Mouse (Mus musculus) liver, embryonic 12.5 days (tissue): ENCODE measurements around the gene Oxsm. TPM values are rescaled to one million over a fixed set of nuclear protein-coding genes. Genes with fewer than 3 reads are reported as not detected.
A peak's percentile ranks its signal among the peaks of the same experiment; 100 is the strongest.

Source experiments
- ATAC-seq: fragments of 200-750 bp; cut with Nextera tagmentation; 2 replicates; pipeline ENCODE4 v1.8.0; 2017; ENCODE audit warnings: moderate number of reproducible peaks, mild to moderate bottlenecking, moderate library complexity
- H3K27ac ChIP-seq: fragments of 300-500 bp; sonication (generic); 2 replicates; pipeline ENCODE4 v1.5.1; 2016; ENCODE audit warnings: mild to moderate bottlenecking
- H3K27me3 ChIP-seq: fragments of 300-500 bp; sonication (generic); replicated peaks from 2 replicates; pipeline ENCODE4 v1.6.1; 2016; ENCODE audit warnings: mild to moderate bottlenecking, moderate library complexity
- H3K36me3 ChIP-seq: fragments of 300-500 bp; sonication (generic); 2 replicates; pipeline ENCODE4 v1.6.1; 2016; ENCODE audit warnings: mild to moderate bottlenecking, moderate library complexity
- H3K4me1 ChIP-seq: fragments of 300-500 bp; sonication (generic); 2 replicates; pipeline ENCODE4 v1.6.1; 2016
- H3K4me2 ChIP-seq: fragments of 300-500 bp; sonication (generic); 2 replicates; pipeline ENCODE4 v1.6.1; 2016; ENCODE audit warnings: mild to moderate bottlenecking, moderate library complexity
- H3K4me3 ChIP-seq: fragments of 300-500 bp; sonication (generic); 2 replicates; pipeline ENCODE4 v1.5.1; 2016; ENCODE audit warnings: mild to moderate bottlenecking, moderate library complexity
- H3K9ac ChIP-seq: fragments of 300-500 bp; sonication (generic); 2 replicates; pipeline ENCODE4 v1.6.1; 2016; ENCODE audit warnings: mild to moderate bottlenecking, moderate library complexity
- H3K9me3 ChIP-seq: fragments of 300-500 bp; sonication (generic); replicated peaks from 2 replicates; pipeline ENCODE4 v1.6.1; 2016; ENCODE audit warnings: mild to moderate bottlenecking, moderate library complexity
- WGBS: fragments of 180-500 bp; shearing (Covaris S2); methylation state at CpG from one replicate; pipeline ENCODE4 v1.1.7; 2016; ENCODE audit not compliant: insufficient replicate concordance; 5-methylcytosine and 5-hydroxymethylcytosine counted together
- polyA plus RNA-seq: library from polyadenylated mRNA; unstranded; fragments of >200 nt; fragmentation: Nextera tagmentation; extraction: Ambion mirVana; gene quantifications from 2 replicates; pipeline ENCODE4 v1.2.1, GENCODE M21; 2016

The Oxsm gene
- 1.7 and 1.9 TPM in 2 replicates for polyA plus RNA-seq

- H3K4me1 ChIP-seq: peaks cover 68% of the 10 kb centered on the region
- peak within 1 kb of the TSS; percentile 87 for H3K9ac ChIP-seq
- H3K36me3 ChIP-seq: no peaks in the 10 kb centered on the region; the same call in 1 of the 2 replicates
- H3K9me3 ChIP-seq: no peaks in the 10 kb centered on the region
- H3K4me2 ChIP-seq: peak within 1 kb of the TSS; percentile 88
- under 1% methylated on average over 64 of the region's 65 CpGs for WGBS
- peak within 1 kb of the TSS; percentile 77 for H3K4me3 ChIP-seq
- peak within 1 kb of the TSS; percentile 92 for H3K27ac ChIP-seq
- H3K27me3 ChIP-seq: no peaks in the 10 kb centered on the region
- peak; percentile 96 for ATAC-seq
Measured at GRCm38 (mm10) chr14:16249171-16249874, at the start of gene Oxsm, which contains the start of gene Ngly1. Oxsm (minus strand) TSS chr14:16249808. Ngly1 (plus strand) TSS chr14:16249280.

DNA sequence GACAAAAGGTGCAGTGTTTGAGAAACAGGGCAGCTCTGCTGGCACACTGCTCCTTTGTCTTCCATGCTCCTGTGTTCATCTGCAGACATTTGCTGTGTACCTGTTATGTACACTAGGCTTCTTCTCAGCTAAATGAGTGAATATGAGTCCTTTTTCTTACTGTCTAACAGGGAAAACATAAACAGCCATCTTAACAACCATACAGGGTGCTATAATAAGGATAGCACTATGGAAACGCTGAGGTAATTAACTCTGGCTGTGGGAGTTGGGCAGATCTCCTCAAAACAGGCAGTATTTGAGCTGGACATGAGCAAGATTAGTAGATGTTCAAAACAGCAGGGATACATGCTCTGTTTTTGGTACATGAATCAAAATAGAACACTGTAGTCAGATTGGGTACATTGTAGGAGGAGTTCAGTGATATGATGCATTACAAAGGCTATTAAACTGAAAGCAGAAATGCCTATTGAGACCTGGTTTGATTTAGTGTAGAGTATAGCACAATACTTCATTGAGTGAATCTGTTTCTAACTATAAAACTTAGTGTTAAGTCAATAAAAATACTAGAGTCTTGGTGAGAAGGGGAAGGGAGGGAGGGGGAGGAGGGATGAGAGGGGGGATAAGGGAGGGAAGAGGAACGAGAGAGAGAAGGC is 47.3 kb upstream of the Oxsm start:
- Histone ChIP-seq H3K36me3 (peaks cover 21% of the 10 kb centered on the region), H3K27me3 (no peaks in the 10 kb centered on the region), H3K4me2 (no peak overlapping the region), H3K9me3 (no peaks in the 10 kb centered on the region), H3K4me3 (no peak overlapping the region), H3K4me1 (0 out of 2 replicates have a peak, but pooled peaks cover under 1% of the 10 kb centered on the region), H3K9ac (no peak overlapping the region), H3K27ac (no peak overlapping the region)
- WGBS: 68% methylated on average over 2 of the region's 2 CpGs
- ATAC-seq: no peak

GRCm38 (mm10) chr14:16293921-16294320 is 44.3 kb upstream of the Oxsm start:
- Histone ChIP-seq H3K9ac (no peak overlapping the region), H3K4me3 (no peak overlapping the region), H3K27me3 (no peaks in the 10 kb centered on the region), H3K4me2 (no peak overlapping the region), H3K9me3 (no peaks in the 10 kb centered on the region), H3K36me3 (peaks cover 21% of the 10 kb centered on the region), H3K4me1 (0 out of 2 replicates have a peak, but pooled peaks cover 4% of the 10 kb centered on the region), H3K27ac (no peak overlapping the region)
- WGBS: 58% methylated on average over 1 of the region's 1 CpGs
- ATAC-seq: no peak

DNA sequence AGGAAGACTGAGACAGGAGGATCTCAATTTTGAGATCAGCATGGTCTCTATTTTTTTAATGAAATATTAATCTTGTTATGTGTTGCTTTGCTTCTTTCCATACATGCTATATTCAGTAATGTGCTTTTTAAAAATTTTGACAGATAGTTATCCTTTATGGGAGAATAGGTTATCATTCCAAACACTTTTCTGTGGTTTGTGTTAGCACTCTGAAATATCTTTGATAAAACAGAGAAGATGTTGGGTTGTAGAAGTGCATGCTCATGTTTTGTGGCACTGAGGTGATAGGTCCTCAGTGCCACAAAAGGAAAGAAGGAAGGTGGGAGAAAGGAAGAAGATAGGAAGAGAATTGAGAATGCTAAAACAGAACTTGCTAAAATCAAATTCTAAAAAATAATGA is 43.4 kb upstream of the Oxsm start:
- Histone ChIP-seq H3K9ac (no peak overlapping the region), H3K27ac (no peak overlapping the region), H3K4me1 (0 out of 2 replicates have a peak, but pooled peaks cover 4% of the 10 kb centered on the region), H3K4me2 (no peak overlapping the region), H3K9me3 (no peaks in the 10 kb centered on the region), H3K4me3 (no peak overlapping the region), H3K36me3 (peaks cover 21% of the 10 kb centered on the region), H3K27me3 (no peaks in the 10 kb centered on the region)
- ATAC-seq: no peak

GRCm38 (mm10) chr14:16292371-16292770 is 42.8 kb upstream of the Oxsm start:
- Histone ChIP-seq H3K27me3 (no peaks in the 10 kb centered on the region), H3K27ac (no peak overlapping the region), H3K4me1 (0 out of 2 replicates have a peak, but pooled peaks cover 4% of the 10 kb centered on the region), H3K4me3 (no peak overlapping the region), H3K4me2 (no peak overlapping the region), H3K9ac (no peak overlapping the region), H3K9me3 (no peaks in the 10 kb centered on the region), H3K36me3 (peaks cover 21% of the 10 kb centered on the region)
- WGBS: 69% methylated on average over 1 of the region's 1 CpGs
- ATAC-seq: no peak

DNA sequence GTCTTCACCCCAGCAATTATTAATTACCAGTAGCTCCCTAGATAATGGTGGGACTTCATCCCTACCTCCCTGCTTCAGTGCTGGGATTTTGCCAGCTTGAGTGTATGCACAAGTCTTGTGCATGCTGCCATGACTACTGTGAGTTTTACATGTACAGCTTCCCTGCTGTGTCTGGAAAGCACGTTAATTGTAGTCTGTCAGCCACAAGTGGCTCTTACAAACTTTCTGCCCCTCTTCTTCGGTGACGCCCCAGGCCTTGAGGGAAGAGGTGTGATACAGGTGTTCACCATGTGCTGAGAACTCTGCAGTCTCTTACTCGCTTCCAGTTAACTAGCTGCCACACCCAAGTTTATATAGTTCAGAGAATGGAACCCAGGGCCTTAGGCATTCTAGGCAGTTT is 34.4 kb upstream of the Oxsm start:
- H3K9ac ChIP-seq: no peak overlapping the region
- 78% methylated on average over 4 of the region's 4 CpGs for WGBS
- H3K4me3 ChIP-seq: no peak overlapping the region
- ATAC-seq: no peak
- H3K4me2 ChIP-seq: no peak overlapping the region
- H3K36me3 ChIP-seq: peaks cover 14% of the 10 kb centered on the region
- no peaks in the 10 kb centered on the region for H3K9me3 ChIP-seq
- no peaks in the 10 kb centered on the region for H3K27me3 ChIP-seq
- H3K27ac ChIP-seq: no peak overlapping the region
- no peaks in the 10 kb centered on the region for H3K4me1 ChIP-seq

DNA sequence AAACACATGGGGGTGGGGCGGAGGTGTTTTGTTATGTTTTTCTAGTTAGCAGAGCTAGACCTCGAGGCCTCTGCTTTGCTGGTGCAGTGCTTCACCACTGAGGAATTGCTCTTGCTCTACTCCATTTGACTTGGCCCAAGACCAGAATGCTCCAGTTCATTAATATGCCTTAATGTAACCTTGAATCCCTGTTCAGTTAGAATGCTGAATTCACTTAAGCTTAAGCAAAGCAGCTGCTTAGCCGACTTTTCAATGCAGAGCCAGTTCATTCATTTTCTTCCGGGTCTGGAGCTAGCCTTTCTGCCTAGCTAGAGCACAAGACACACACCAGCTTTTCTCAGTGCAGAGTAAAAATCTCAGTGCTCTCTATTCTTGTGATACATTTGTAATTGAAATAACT is 29.6 kb upstream of the Oxsm start:
- Histone ChIP-seq H3K27ac (no peak overlapping the region), H3K9ac (no peak overlapping the region), H3K36me3 (peaks cover 14% of the 10 kb centered on the region), H3K4me3 (no peak overlapping the region), H3K9me3 (no peaks in the 10 kb centered on the region), H3K27me3 (no peaks in the 10 kb centered on the region), H3K4me2 (no peak overlapping the region), H3K4me1 (no peaks in the 10 kb centered on the region)
- WGBS: 81% methylated on average over 4 of the region's 4 CpGs
- no peak for ATAC-seq

GRCm38 (mm10) chr14:16273677-16274076 is 24.1 kb upstream of the Oxsm start:
- WGBS: 84% methylated on average over 3 of the region's 3 CpGs
- no peaks in the 10 kb centered on the region for H3K4me1 ChIP-seq

DNA sequence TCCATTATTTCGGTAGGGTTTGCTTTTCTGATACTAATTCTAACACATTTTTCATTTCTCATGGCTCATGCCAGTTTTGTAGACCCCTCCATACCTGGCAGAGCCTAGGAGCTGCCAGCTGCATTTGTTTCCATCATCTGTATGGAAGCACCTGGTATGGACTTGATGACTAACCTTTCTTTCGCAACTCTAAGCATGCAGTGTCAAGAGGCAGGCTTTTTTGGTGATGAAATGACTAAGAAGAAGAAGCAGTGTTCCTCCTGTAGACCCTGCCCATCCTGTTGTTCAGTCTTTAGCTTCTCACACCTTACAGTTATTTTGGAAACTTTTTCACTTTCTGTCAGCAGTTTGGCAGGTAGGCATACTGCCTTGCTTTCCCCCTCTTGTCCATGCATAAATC is 20.2 kb upstream of the Oxsm start:
- WGBS: 91% methylated on average over 2 of the region's 2 CpGs
- Histone ChIP-seq H3K36me3 (peaks cover 29% of the 10 kb centered on the region), H3K4me3 (no peak overlapping the region), H3K4me1 (no peaks in the 10 kb centered on the region), H3K9me3 (no peaks in the 10 kb centered on the region), H3K9ac (no peak overlapping the region), H3K27me3 (no peaks in the 10 kb centered on the region), H3K4me2 (no peak overlapping the region), H3K27ac (no peak overlapping the region)
- ATAC-seq: no peak

More at GRCm38 (mm10) chr14:16273677-16274076, 24.1 kb upstream of the Oxsm start:
- Histone ChIP-seq H3K4me3 (no peak overlapping the region), H3K9ac (no peak overlapping the region), H3K36me3 (peaks cover 26% of the 10 kb centered on the region), H3K27me3 (no peaks in the 10 kb centered on the region), H3K27ac (no peak overlapping the region), H3K9me3 (no peaks in the 10 kb centered on the region), H3K4me2 (no peak overlapping the region)
- ATAC-seq: no peak

DNA sequence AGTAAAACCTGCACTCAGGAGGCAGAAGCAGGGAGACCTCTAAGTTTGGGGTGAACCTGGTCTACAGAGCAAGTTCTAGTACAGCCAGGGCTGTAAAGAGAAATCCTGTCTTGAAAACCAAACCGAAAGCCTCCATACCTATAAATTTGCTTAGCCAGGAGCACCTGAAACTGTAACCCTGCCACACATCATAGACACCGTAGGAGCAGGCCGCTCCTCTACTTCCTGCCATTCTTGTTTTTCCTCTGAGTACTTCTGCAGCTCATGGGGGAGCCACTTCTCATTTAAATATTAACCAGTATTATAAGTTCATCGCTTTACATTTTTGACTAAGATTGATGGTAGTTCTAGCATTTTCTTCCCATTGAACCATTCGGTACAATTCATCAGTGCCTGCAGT is 17.4 kb upstream of the Oxsm start:
- Histone ChIP-seq H3K27ac (no peak overlapping the region), H3K27me3 (no peaks in the 10 kb centered on the region), H3K4me3 (no peak overlapping the region), H3K36me3 (peaks cover 24% of the 10 kb centered on the region), H3K9ac (no peak overlapping the region), H3K4me1 (no peaks in the 10 kb centered on the region), H3K4me2 (no peak overlapping the region), H3K9me3 (no peaks in the 10 kb centered on the region)
- no peak for ATAC-seq
- whole genome bisulfite sequencing: 78% methylated on average over 5 of the region's 5 CpGs

- H3K9ac ChIP-seq: no peak overlapping the region
- peaks cover 44% of the 10 kb centered on the region for H3K36me3 ChIP-seq
- no peak overlapping the region for H3K27ac ChIP-seq
- WGBS: 77% methylated on average over 3 of the region's 3 CpGs
- no peaks in the 10 kb centered on the region for H3K27me3 ChIP-seq
- H3K4me3 ChIP-seq: no peak overlapping the region
- H3K4me1 ChIP-seq: no peaks in the 10 kb centered on the region
- ATAC-seq: no peak
- no peak overlapping the region for H3K4me2 ChIP-seq
- H3K9me3 ChIP-seq: no peaks in the 10 kb centered on the region
Measured at GRCm38 (mm10) chr14:16261869-16262268, 12.3 kb upstream of the Oxsm start.

DNA sequence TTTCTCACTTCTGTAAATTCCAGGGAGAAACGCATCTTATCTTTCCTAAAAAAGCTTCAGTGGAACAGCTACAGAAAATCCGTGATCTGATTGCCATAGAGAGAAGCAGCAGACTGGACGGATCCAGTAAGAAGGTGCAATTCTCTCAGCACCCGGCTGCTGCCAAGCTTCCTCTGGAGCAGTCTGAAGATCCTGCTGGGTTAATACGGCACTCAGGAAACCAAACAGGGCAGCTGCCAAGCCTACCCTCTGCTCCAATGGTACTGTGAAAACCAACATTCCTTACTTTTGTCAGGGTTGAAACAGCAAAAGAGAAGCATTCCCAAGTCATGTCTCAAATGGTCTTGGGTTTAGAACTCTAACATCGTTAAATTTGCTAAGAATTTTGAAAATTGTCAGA is 10.9 kb upstream of the Oxsm start:
- H3K4me3 ChIP-seq: no peak overlapping the region
- no peak for ATAC-seq
- H3K4me1 ChIP-seq: peaks cover 11% of the 10 kb centered on the region; the same call in 1 of the 2 replicates
- no peak overlapping the region for H3K27ac ChIP-seq
- WGBS: 77% methylated on average over 6 of the region's 6 CpGs
- no peak overlapping the region for H3K4me2 ChIP-seq
- no peaks in the 10 kb centered on the region for H3K9me3 ChIP-seq
- H3K36me3 ChIP-seq: peaks cover 54% of the 10 kb centered on the region
- H3K9ac ChIP-seq: no peak overlapping the region
- no peaks in the 10 kb centered on the region for H3K27me3 ChIP-seq
